Mouse (Mus musculus) liver, embryonic 14.5 days (tissue): ENCODE data around the gene Jph3. TPM values are rescaled to one million over a fixed set of nuclear protein-coding genes. Genes with fewer than 3 reads are reported as not detected.

Experiments used
- ATAC-seq: fragments of 200-750 bp; cut with Nextera tagmentation; 2 replicates; pipeline ENCODE4 v1.8.0; 2017; ENCODE audit warnings: moderate number of reproducible peaks, mild to moderate bottlenecking, moderate library complexity; ENCODE audit not compliant: insufficient read depth
- DNase-seq, 3 experiments: peaks; one replicate each; pipeline ENCODE4 v3.0.0-alpha.2; 2012 to 2013; ENCODE audit warnings: low read depth in 3 of 3, low spot score in 3 of 3
- H3K27ac ChIP-seq: fragments of 300-500 bp; sonication (generic); 2 replicates; pipeline ENCODE4 v1.5.1; 2014; ENCODE audit warnings: moderate library complexity, mild to moderate bottlenecking, control low read depth, inconsistent platforms
- H3K27me3 ChIP-seq: fragments of 300-500 bp; sonication (generic); 2 replicates; pipeline ENCODE4 v1.6.1; 2014; ENCODE audit warnings: mild to moderate bottlenecking, low read length, moderate library complexity; ENCODE audit not compliant: control insufficient read depth, insufficient read depth
- H3K36me3 ChIP-seq: fragments of 300-500 bp; sonication (generic); replicated peaks from 2 replicates; pipeline ENCODE4 v1.6.1; 2014; ENCODE audit warnings: low read depth; ENCODE audit not compliant: control insufficient read depth, insufficient read depth
- H3K4me1 ChIP-seq, 2 experiments: fragments of 200-500 bp in 1 of 2; fragments of 300-500 bp in 1 of 2; sonication (generic) in 1 of 2; replicated peaks; 2 replicates each; pipeline ENCODE4 v1.6.1; 2012 to 2014; ENCODE audit warnings: antibody characterized with exemption in 1 of 2, inconsistent platforms in 1 of 2, low read length in 1 of 2; ENCODE audit not compliant: control insufficient read depth in 2 of 2, insufficient read depth in 2 of 2
- H3K4me2 ChIP-seq: fragments of 300-500 bp; sonication (generic); 2 replicates; pipeline ENCODE4 v1.6.1; 2014; ENCODE audit warnings: low read depth, mild to moderate bottlenecking, control low read depth, moderate library complexity
- H3K4me3 ChIP-seq, 2 experiments: fragments of 200-500 bp in 1 of 2; fragments of 300-500 bp in 1 of 2; sonication (generic) in 1 of 2; 2 replicates each; pipeline ENCODE4 v1.5.1; 2012 to 2014; ENCODE audit warnings: low read depth in 2 of 2, low read length in 2 of 2, mild to moderate bottlenecking in 2 of 2, control low read depth in 1 of 2, inconsistent platforms in 1 of 2, moderate library complexity in 1 of 2; ENCODE audit not compliant: insufficient read depth in 1 of 2
- H3K9ac ChIP-seq: fragments of 300-500 bp; sonication (generic); replicated peaks from 2 replicates; pipeline ENCODE4 v1.6.1; 2014; ENCODE audit warnings: mild to moderate bottlenecking, control low read depth, moderate library complexity
- H3K9me3 ChIP-seq: fragments of 300-500 bp; sonication (generic); 2 replicates; pipeline ENCODE4 v1.6.1; 2016; ENCODE audit warnings: low read length, mixed read lengths; ENCODE audit not compliant: control insufficient read depth
- CTCF ChIP-seq: IDR thresholded peaks from 2 replicates; pipeline ENCODE4 v1.5.1; 2016; ENCODE audit warnings: antibody characterized with exemption, low read depth, control low read depth
- EP300 ChIP-seq: IDR thresholded peaks from 2 replicates; pipeline ENCODE4 v1.6.1; 2016; ENCODE audit warnings: antibody characterized with exemption, low read depth
- WGBS: fragments of 180-500 bp; shearing (Covaris S2); extraction: QIAGEN DNeasy Blood & Tissue Kit; methylation state at CpG from one replicate; pipeline ENCODE4 v1.1.7; 2014; ENCODE audit not compliant: insufficient replicate concordance; 5-methylcytosine and 5-hydroxymethylcytosine counted together
- polyA plus RNA-seq, 2 experiments: library from polyadenylated mRNA; depleted of rRNA in 1 of 2; stranded (reverse) in 1 of 2; unstranded in 1 of 2; fragments of >200 nt; fragmentation: Nextera tagmentation in 1 of 2; extraction: Ambion mirVana in 1 of 2; gene quantifications; 2 replicates each; pipeline versions ENCODE4 v1.2.1 to v1.2.3; 2012 to 2014

Jph3 gene
- polyA plus RNA-seq (2012; rRNA removed), result 0.08 TPM in 1 of 2 replicates, not detected in the other
- 0.08 TPM in 1 of 2 replicates, not detected in the other for polyA plus RNA-seq (2014; fragmentation: Nextera tagmentation; extraction: Ambion mirVana)

DNA sequence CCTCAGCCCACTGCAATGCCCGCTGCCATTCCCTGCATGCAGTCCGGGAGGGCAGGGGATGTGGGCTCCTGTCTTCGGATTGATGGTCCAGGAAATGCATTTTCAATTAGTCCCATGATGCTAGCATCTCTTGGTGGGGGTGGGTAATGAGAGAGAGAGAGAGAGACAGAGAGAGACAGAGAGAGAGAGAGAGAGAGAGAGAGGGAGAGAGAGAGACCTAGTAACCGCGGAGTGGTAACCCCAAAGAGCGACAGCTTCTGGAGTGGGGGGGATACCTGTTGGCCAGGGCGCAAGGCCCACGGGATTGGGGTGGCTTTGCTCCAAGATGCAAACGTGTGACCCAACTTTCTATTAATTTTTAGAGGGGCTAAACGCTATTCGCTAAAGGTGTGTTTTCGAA lies at the start of gene Jph3:
TSS of gene Jph3 (plus strand) at position 301 of the 400 bp plus-strand sequence.
- no peak for TF ChIP-seq EP300
- TF ChIP-seq CTCF, result no peak
- H3K9me3 ChIP-seq, result no peaks in the 10 kb centered on the region
- no peaks in the 10 kb centered on the region for H3K4me1 ChIP-seq
- no peak within 1 kb of the TSS for H3K27ac ChIP-seq
- H3K36me3 ChIP-seq, result no peaks in the 10 kb centered on the region
- peak within 1 kb of the TSS; percentile 29 for H3K4me2 ChIP-seq
- ATAC-seq, result no peak
- H3K4me3 ChIP-seq, result peak within 1 kb of the TSS in 1 of 2 experiments; percentile 29; a peak in 2 of 4 replicates
- no peak for DNase-seq
- WGBS, result 13% methylated on average over 12 of the region's 12 CpGs
- no peak within 1 kb of the TSS for H3K9ac ChIP-seq
- peaks cover 43% of the 10 kb centered on the region for H3K27me3 ChIP-seq

DNA sequence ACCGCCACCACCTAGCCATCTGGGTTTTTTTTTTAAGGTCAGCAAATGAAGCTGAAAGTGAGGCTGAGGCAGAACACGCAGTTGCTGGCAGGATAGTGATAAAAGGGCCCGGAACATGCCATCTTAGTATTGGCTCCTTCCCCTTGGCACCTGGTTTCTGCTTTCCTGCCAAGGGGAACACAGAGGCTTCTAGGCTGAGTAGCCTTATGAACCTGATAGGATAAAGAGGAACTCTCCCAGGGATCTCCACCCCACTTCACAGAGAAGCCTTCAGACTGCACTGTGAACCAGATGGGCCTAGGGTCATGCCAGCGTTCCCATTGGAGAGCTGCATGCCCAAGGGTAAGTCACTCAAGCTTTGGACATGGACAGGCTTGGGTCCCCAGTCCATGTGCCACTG lies 48.5 kb upstream of the Jph3 start:
- DNase-seq (no peak), ATAC-seq (no peak)
- H3K4me1 ChIP-seq, result no peaks in the 10 kb centered on the region
- no peaks in the 10 kb centered on the region for H3K36me3 ChIP-seq
- no peaks in the 10 kb centered on the region for H3K9me3 ChIP-seq
- H3K4me3 ChIP-seq, result no peak overlapping the region
- no peak overlapping the region for H3K4me2 ChIP-seq
- 75% methylated on average over 4 of the region's 4 CpGs for WGBS
- no peak for TF ChIP-seq EP300
- no peak for TF ChIP-seq CTCF
- H3K27ac ChIP-seq, result no peak overlapping the region
- H3K27me3 ChIP-seq, result no peaks in the 10 kb centered on the region
- H3K9ac ChIP-seq, result no peak overlapping the region

DNA sequence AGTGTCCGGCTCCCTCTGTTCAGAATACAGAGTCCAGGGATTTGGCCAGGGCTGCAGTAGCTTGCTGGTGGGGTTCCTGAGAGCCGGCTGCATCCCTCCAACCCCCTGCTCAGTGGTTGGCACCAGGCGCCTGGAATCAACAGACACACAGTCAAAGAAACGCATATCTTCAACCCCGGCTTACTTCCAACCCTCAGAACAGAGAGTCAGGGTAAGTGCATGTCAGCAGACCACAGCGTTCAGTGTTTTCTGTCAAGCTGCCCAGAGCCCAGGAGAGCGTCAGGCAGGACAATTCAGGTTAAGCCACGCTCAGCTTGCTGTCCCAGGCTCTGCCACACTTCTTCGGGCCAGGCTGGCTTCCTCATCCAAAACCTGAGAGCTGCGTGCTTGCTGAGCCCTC lies 48.0 kb upstream of the Jph3 start:
- H3K4me2 ChIP-seq, result no peak overlapping the region
- no peak overlapping the region for H3K9ac ChIP-seq
- no peak for DNase-seq
- no peak overlapping the region for H3K27ac ChIP-seq
- no peaks in the 10 kb centered on the region for H3K27me3 ChIP-seq
- H3K4me3 ChIP-seq, result no peak overlapping the region
- no peaks in the 10 kb centered on the region for H3K4me1 ChIP-seq
- H3K36me3 ChIP-seq, result no peaks in the 10 kb centered on the region
- no peaks in the 10 kb centered on the region for H3K9me3 ChIP-seq
- WGBS, result 45% methylated on average over 10 of the region's 10 CpGs
- ATAC-seq, result no peak
- no peak for TF ChIP-seq EP300
- no peak for TF ChIP-seq CTCF

DNA sequence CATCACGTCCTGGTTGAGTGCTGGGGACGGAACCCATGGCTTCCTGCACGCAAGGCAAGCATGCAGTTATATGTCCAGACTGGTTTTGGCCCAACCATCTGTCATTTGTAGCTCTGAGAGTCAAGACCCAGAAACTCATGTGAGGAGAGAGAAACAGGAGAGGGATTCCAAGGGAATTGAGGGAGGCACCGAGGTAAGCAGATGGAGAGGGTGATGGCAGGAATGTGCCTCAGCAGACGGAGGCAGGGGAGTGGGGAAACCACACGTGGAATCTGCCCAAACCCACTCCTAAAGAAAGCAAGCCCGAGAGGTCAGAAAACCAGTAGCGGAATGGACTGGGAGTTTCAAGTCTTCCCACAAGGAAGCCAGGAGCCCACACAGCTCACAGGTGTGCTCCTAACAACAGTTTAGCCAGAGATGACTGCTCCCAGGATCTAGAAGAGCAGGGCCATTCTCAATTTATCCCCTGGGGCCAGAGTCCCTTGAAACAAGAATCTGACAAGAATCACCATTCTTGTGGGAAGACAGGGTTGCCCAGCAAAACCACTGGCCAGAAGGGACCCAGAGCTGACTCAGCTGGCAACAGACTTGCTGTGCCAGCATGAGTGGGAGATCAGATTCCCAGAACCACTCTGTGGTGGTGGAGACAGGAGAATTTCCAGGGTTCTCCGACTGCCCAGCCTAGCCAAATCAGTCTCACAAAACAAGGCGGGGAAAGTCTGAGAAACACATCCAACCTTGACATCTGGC lies 46.2 kb upstream of the Jph3 start:
- H3K4me3 ChIP-seq, result no peak overlapping the region
- no peaks in the 10 kb centered on the region for H3K9me3 ChIP-seq
- TF ChIP-seq CTCF (no peak), EP300 (no peak)
- H3K4me2 ChIP-seq, result no peak overlapping the region
- no peaks in the 10 kb centered on the region for H3K36me3 ChIP-seq
- H3K9ac ChIP-seq, result no peak overlapping the region
- H3K27me3 ChIP-seq, result no peaks in the 10 kb centered on the region
- H3K4me1 ChIP-seq, result no peaks in the 10 kb centered on the region
- WGBS, result 53% methylated on average over 10 of the region's 10 CpGs
- DNase-seq, result no peak
- ATAC-seq, result no peak
- H3K27ac ChIP-seq, result no peak overlapping the region

DNA sequence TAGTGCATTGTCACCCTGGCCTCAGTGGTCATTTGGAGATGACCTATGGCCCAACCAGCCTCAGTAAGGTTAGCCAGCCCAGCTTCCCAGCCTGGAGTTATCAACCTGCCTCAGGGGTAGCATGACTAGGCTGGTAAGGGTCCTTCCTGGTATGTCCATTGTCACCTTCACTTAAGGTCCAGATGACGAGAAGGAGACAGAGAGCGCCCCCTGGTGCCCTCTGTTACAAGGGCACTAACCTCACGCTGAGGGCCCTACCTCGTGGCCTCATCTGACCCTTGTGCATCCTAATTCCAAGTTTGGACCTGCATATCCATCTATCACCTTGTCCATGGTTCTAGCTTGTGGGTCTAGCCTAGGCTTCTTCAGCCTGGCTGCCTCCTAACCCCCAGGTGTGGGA lies 44.0 kb upstream of the Jph3 start:
- Histone ChIP-seq H3K27ac (no peak overlapping the region), H3K27me3 (no peaks in the 10 kb centered on the region), H3K4me1 (no peaks in the 10 kb centered on the region), H3K36me3 (no peaks in the 10 kb centered on the region), H3K4me2 (no peak overlapping the region), H3K4me3 (no peak overlapping the region), H3K9me3 (no peaks in the 10 kb centered on the region), H3K9ac (no peak overlapping the region)
- TF ChIP-seq EP300 (no peak), CTCF (peak; percentile 78)
- no peak for DNase-seq
- no peak for ATAC-seq
- WGBS, result 10% methylated on average over 4 of the region's 4 CpGs
